Mouse (Mus musculus) heart, postnatal 0 days (tissue): ENCODE measurements around the gene Kl. TPM values are rescaled to one million over a fixed set of nuclear protein-coding genes. Genes with fewer than 3 reads are reported as not detected.

ENCODE experiments used
- ATAC-seq: fragments of 200-750 bp; cut with Nextera tagmentation; 2 replicates; pipeline ENCODE4 v1.8.0; 2017; ENCODE audit warnings: low read depth, moderate number of reproducible peaks, moderate library complexity; ENCODE audit not compliant: insufficient read depth
- DNase-seq: peaks from one replicate; pipeline ENCODE4 v3.0.0-alpha.2; 2016; ENCODE audit warnings: low spot score
- H3K27ac ChIP-seq: fragments of 300-500 bp; sonication (generic); 2 replicates; pipeline ENCODE4 v1.5.1; 2014; ENCODE audit warnings: low read depth, mild to moderate bottlenecking
- H3K27me3 ChIP-seq: fragments of 300-500 bp; sonication (generic); 2 replicates; pipeline ENCODE4 v1.6.1; 2014; ENCODE audit warnings: low read length, mixed read lengths; ENCODE audit not compliant: control insufficient read depth, insufficient read depth
- H3K36me3 ChIP-seq: fragments of 300-500 bp; sonication (generic); replicated peaks from 2 replicates; pipeline ENCODE4 v1.6.1; 2014; ENCODE audit warnings: low read length, mixed read lengths; ENCODE audit not compliant: control insufficient read depth, insufficient read depth
- H3K4me1 ChIP-seq: fragments of 300-500 bp; sonication (generic); 2 replicates; pipeline ENCODE4 v1.6.1; 2014; ENCODE audit warnings: antibody characterized with exemption; ENCODE audit not compliant: control insufficient read depth, insufficient read depth
- H3K4me2 ChIP-seq: fragments of 300-500 bp; sonication (generic); 2 replicates; pipeline ENCODE4 v1.6.1; 2014; ENCODE audit warnings: low read depth, mild to moderate bottlenecking, low read length, moderate library complexity
- H3K4me3 ChIP-seq: fragments of 300-500 bp; sonication (generic); 2 replicates; pipeline ENCODE4 v1.5.1; 2014; ENCODE audit warnings: low read depth, low read length
- H3K9ac ChIP-seq: fragments of 300-500 bp; sonication (generic); replicated peaks from 2 replicates; pipeline ENCODE4 v1.6.1; 2014; ENCODE audit warnings: low read depth, low read length, mixed read lengths
- H3K9me3 ChIP-seq: fragments of 300-500 bp; sonication (generic); replicated peaks from 2 replicates; pipeline ENCODE4 v1.6.1; 2016; ENCODE audit warnings: low read length; ENCODE audit not compliant: control insufficient read depth
- CTCF ChIP-seq: IDR thresholded peaks from 2 replicates; pipeline ENCODE4 v1.5.1; 2016; ENCODE audit warnings: antibody characterized with exemption, control low read depth, low read depth
- EP300 ChIP-seq: IDR thresholded peaks from 2 replicates; pipeline ENCODE4 v1.6.1; 2016; ENCODE audit warnings: antibody characterized with exemption, low read depth
- WGBS: fragments of 180-500 bp; shearing (Covaris S2); extraction: QIAGEN DNeasy Blood & Tissue Kit; methylation state at CpG from one replicate; pipeline ENCODE4 v1.1.7; 2014; 5-methylcytosine and 5-hydroxymethylcytosine counted together
- polyA plus RNA-seq: library from polyadenylated mRNA; unstranded; fragments of >200 nt; fragmentation: Nextera tagmentation; extraction: Ambion mirVana; gene quantifications from 2 replicates; pipeline ENCODE4 v1.2.1, GENCODE M21; 2015
- total RNA-seq: library from RNA; depleted of rRNA; stranded (reverse); fragments of >200 nt; gene quantifications from 2 replicates; pipeline ENCODE4 v1.2.3, GENCODE M21; 2014; ENCODE audit warnings: low replicate concordance

The Kl gene
- total and polyA plus RNA-seq, 2 experiments from 2014 or later = 0.04 to 0.10 TPM

- TF ChIP-seq EP300 (no peak), CTCF (no peak)
- Histone ChIP-seq H3K4me2 (no peak overlapping the region), H3K27me3 (no peaks in the 10 kb centered on the region), H3K9ac (no peak overlapping the region), H3K36me3 (no peaks in the 10 kb centered on the region), H3K27ac (no peak overlapping the region), H3K9me3 (no peaks in the 10 kb centered on the region), H3K4me3 (no peak overlapping the region), H3K4me1 (no peaks in the 10 kb centered on the region)
- WGBS = 75% methylated on average over 21 of the region's 21 CpGs
- DNase-seq = no peak
- ATAC-seq = no peak
Measured at GRCm38 (mm10) chr5:150917131-150917858, 35.1 kb upstream of the Kl start.

GRCm38 (mm10) chr5:150918599-150918998 lies 33.8 kb upstream of the Kl start:
- Histone ChIP-seq H3K27ac (no peak overlapping the region), H3K36me3 (no peaks in the 10 kb centered on the region), H3K4me3 (no peak overlapping the region), H3K4me1 (no peaks in the 10 kb centered on the region), H3K27me3 (no peaks in the 10 kb centered on the region), H3K4me2 (no peak overlapping the region), H3K9me3 (no peaks in the 10 kb centered on the region), H3K9ac (no peak overlapping the region)
- WGBS = 89% methylated on average over 13 of the region's 13 CpGs
- DNase-seq = no peak
- TF ChIP-seq EP300 = no peak
- TF ChIP-seq CTCF = no peak
- ATAC-seq = no peak

- DNase-seq (no peak), ATAC-seq (no peak)
- TF ChIP-seq CTCF = no peak
- TF ChIP-seq EP300 = no peak
- H3K27me3 ChIP-seq = no peaks in the 10 kb centered on the region
- no peaks in the 10 kb centered on the region for H3K9me3 ChIP-seq
- H3K4me1 ChIP-seq = no peaks in the 10 kb centered on the region
- no peak overlapping the region for H3K4me2 ChIP-seq
- H3K4me3 ChIP-seq = no peak overlapping the region
- WGBS = 63% methylated on average over 4 of the region's 4 CpGs
- no peaks in the 10 kb centered on the region for H3K36me3 ChIP-seq
- no peak overlapping the region for H3K27ac ChIP-seq
- H3K9ac ChIP-seq = no peak overlapping the region
Measured at GRCm38 (mm10) chr5:150919269-150919668, 33.1 kb upstream of the Kl start.

- H3K9me3 ChIP-seq = no peaks in the 10 kb centered on the region
- no peaks in the 10 kb centered on the region for H3K27me3 ChIP-seq
- TF ChIP-seq CTCF (no peak), EP300 (no peak)
- H3K9ac ChIP-seq = no peak overlapping the region
- no peak for DNase-seq
- ATAC-seq = no peak
- H3K4me3 ChIP-seq = no peak overlapping the region
- no peak overlapping the region for H3K27ac ChIP-seq
- 61% methylated on average over 2 of the region's 2 CpGs for WGBS
- no peaks in the 10 kb centered on the region for H3K36me3 ChIP-seq
- no peak overlapping the region for H3K4me2 ChIP-seq
- no peaks in the 10 kb centered on the region for H3K4me1 ChIP-seq
Measured at GRCm38 (mm10) chr5:150919961-150920360, 32.4 kb upstream of the Kl start.

- Histone ChIP-seq H3K4me1 (no peaks in the 10 kb centered on the region), H3K4me2 (no peak overlapping the region), H3K27me3 (no peaks in the 10 kb centered on the region), H3K36me3 (no peaks in the 10 kb centered on the region), H3K4me3 (no peak overlapping the region), H3K9ac (no peak overlapping the region), H3K9me3 (peaks cover 10% of the 10 kb centered on the region; the same call in 1 of the 2 replicates), H3K27ac (no peak overlapping the region)
- ATAC-seq (no peak), DNase-seq (no peak)
- TF ChIP-seq CTCF (no peak), EP300 (no peak)
- WGBS = 82% methylated on average over 2 of the region's 2 CpGs
Measured at GRCm38 (mm10) chr5:150929406-150929805, 23.0 kb upstream of the Kl start.

- Histone ChIP-seq H3K27me3 (no peaks in the 10 kb centered on the region), H3K9me3 (0 out of 2 replicates have a peak, but pooled peaks cover 3% of the 10 kb centered on the region), H3K4me1 (no peaks in the 10 kb centered on the region), H3K4me2 (no peak overlapping the region), H3K27ac (no peak overlapping the region), H3K36me3 (no peaks in the 10 kb centered on the region), H3K4me3 (no peak overlapping the region), H3K9ac (no peak overlapping the region)
- WGBS = 46% methylated on average over 2 of the region's 2 CpGs
- ATAC-seq (no peak), DNase-seq (no peak)
- TF ChIP-seq EP300 (no peak), CTCF (no peak)
Measured at GRCm38 (mm10) chr5:150932596-150932995, 19.8 kb upstream of the Kl start.
